Mouse (Mus musculus) adrenal gland, adult 2 months (tissue): ENCODE data around the gene Nkx2-3. TPM values are rescaled to one million over a fixed set of nuclear protein-coding genes. Genes with fewer than 3 reads are reported as not detected.

Source experiments
- microRNA-seq, 2 experiments: library from miRNA; unstranded; fragments of <30 nt; microRNA quantifications; one replicate each; pipeline ENCODE4 v1.2.0; 2021
- polyA plus RNA-seq: library from polyadenylated mRNA; depleted of rRNA; stranded (reverse); fragments of >200 nt; gene quantifications from 2 replicates; pipeline ENCODE4 v1.2.3, GENCODE M21; 2012; rRNA removed
- total RNA-seq, 2 experiments: library from RNA; stranded (reverse); gene quantifications; 2 replicates each; pipeline ENCODE4 v1.2.3; 2021

Gene Nkx2-3
- total and polyA plus RNA-seq, 3 experiments: not detected

Small RNA genes lying within 50 kb of the gene (microRNA-seq; reads per million reads assigned to microRNA genes)
- 0 reads per million in 2 experiments for gene Gm22646

Other genes starting within 250 kb of the Nkx2-3 start
- not detected for gene Hpse2, start 224.0 kb upstream of the Nkx2-3 start, total RNA-seq
- gene Hpse2, start 224.0 kb upstream of the Nkx2-3 start, polyA plus RNA-seq: not detected in 2 replicates
- gene Cnnm1, start 171.9 kb upstream of the Nkx2-3 start, total RNA-seq: under 1 TPM; 0.29 to 0.48 TPM
- gene Cnnm1, start 171.9 kb upstream of the Nkx2-3 start, polyA plus RNA-seq: 0.09 and 0.16 TPM in 2 replicates
- gene Got1, start 87.7 kb upstream of the Nkx2-3 start, total RNA-seq: 100 to 1,000 TPM; 153 to 283 TPM
- 55.8 and 96.7 TPM in 2 replicates for gene Got1, start 87.7 kb upstream of the Nkx2-3 start, polyA plus RNA-seq
- gene Slc25a28, start 62.6 kb downstream of the Nkx2-3 start, total RNA-seq: 10 to 100 TPM; 62.3 to 73.1 TPM
- 93.6 and 111 TPM in 2 replicates for gene Slc25a28, start 62.6 kb downstream of the Nkx2-3 start, polyA plus RNA-seq
- gene Entpd7, start 77.3 kb downstream of the Nkx2-3 start, total RNA-seq: 10 to 100 TPM; 16.3 to 20.0 TPM
- 3.6 and 4.0 TPM in 2 replicates for gene Entpd7, start 77.3 kb downstream of the Nkx2-3 start, polyA plus RNA-seq
- gene Cutc, start 140.7 kb downstream of the Nkx2-3 start, total RNA-seq: 10 to 100 TPM in 1 of 2 experiments, 1 to 10 TPM in 1; 8.3 to 12.3 TPM
- 1.6 and 2.6 TPM in 2 replicates for gene Cutc, start 140.7 kb downstream of the Nkx2-3 start, polyA plus RNA-seq
- gene Cox15, start 140.7 kb downstream of the Nkx2-3 start, total RNA-seq: 10 to 100 TPM; 36.4 to 59.4 TPM
- 21.3 and 25.3 TPM in 2 replicates for gene Cox15, start 140.7 kb downstream of the Nkx2-3 start, polyA plus RNA-seq
- 1 to 10 TPM in 1 of 2 experiments, under 1 TPM in 1; 0.17 to 1.0 TPM for gene Abcc2, start 169.9 kb downstream of the Nkx2-3 start, total RNA-seq
- 0.04 and 0.28 TPM in 2 replicates for gene Abcc2, start 169.9 kb downstream of the Nkx2-3 start, polyA plus RNA-seq